Mouse (Mus musculus) MN1 (cell line): Measurements from ENCODE around the gene Krt26.
A peak's percentile ranks its signal among the peaks of the same experiment; 100 is the strongest.

Source experiments
- DNase-seq: peaks from one replicate; pipeline ENCODE4 v3.0.0-alpha.2; 2016; ENCODE audit warnings: low spot score

The Krt26 gene

GRCm38 (mm10) chr11:99337866-99338265 lies at the start of gene Krt26:
Gene Krt26, minus strand, starts transcription at chr11:99337966.
- DNase-seq = no peak

- DNase-seq = no peak
These were observed 48.3 kb upstream of the Krt26 start for GRCm38 (mm10) chr11:99385813-99386721.

- peak; percentile 46 for DNase-seq
These were observed 41.8 kb upstream of the Krt26 start for GRCm38 (mm10) chr11:99379568-99379967.

- no peak for DNase-seq
These were observed 37.0 kb upstream of the Krt26 start, which contains the start of gene Krt28 for GRCm38 (mm10) chr11:99374803-99375202. Gene Krt28, minus strand, starts transcription at chr11:99374903.

GRCm38 (mm10) chr11:99369853-99370451 lies 32.2 kb upstream of the Krt26 start:
- DNase-seq = no peak

GRCm38 (mm10) chr11:99369229-99369628 lies 31.5 kb upstream of the Krt26 start:
- no peak for DNase-seq

- DNase-seq = no peak
These were observed 29.0 kb upstream of the Krt26 start for GRCm38 (mm10) chr11:99366791-99367190.

GRCm38 (mm10) chr11:99364412-99364811 lies 26.6 kb upstream of the Krt26 start:
- no peak for DNase-seq

- no peak for DNase-seq
These were observed 23.7 kb upstream of the Krt26 start for GRCm38 (mm10) chr11:99361423-99361822.

GRCm38 (mm10) chr11:99351004-99351403 lies 13.2 kb upstream of the Krt26 start, which contains the start of gene Krt27:
Gene Krt27, minus strand, starts transcription at chr11:99351104.
- DNase-seq = no peak

GRCm38 (mm10) chr11:99339299-99339847 lies 1.6 kb upstream of the Krt26 start:
- no peak for DNase-seq

- DNase-seq = no peak
These were observed 4.3 kb downstream of the Krt26 start for GRCm38 (mm10) chr11:99333426-99333825.

- DNase-seq = no peak
These were observed 8.1 kb downstream of the Krt26 start for GRCm38 (mm10) chr11:99329655-99330054.

- no peak for DNase-seq
These were observed 14.9 kb downstream of the Krt26 start, which contains the start of gene Krt25 for GRCm38 (mm10) chr11:99322851-99323250. Gene Krt25, minus strand, starts transcription at chr11:99322951.

GRCm38 (mm10) chr11:99321094-99321493 lies 16.7 kb downstream of the Krt26 start:
- DNase-seq = no peak

- no peak for DNase-seq
These were observed 18.6 kb downstream of the Krt26 start for GRCm38 (mm10) chr11:99319127-99319526.

GRCm38 (mm10) chr11:99316543-99316942 lies 21.2 kb downstream of the Krt26 start:
- no peak for DNase-seq

- DNase-seq = no peak
These were observed 23.2 kb downstream of the Krt26 start for GRCm38 (mm10) chr11:99314594-99314993.

- DNase-seq = peak; percentile 32
These were observed 26.9 kb downstream of the Krt26 start for GRCm38 (mm10) chr11:99310882-99311281.

GRCm38 (mm10) chr11:99307579-99307978 lies 30.2 kb downstream of the Krt26 start:
- DNase-seq = peak; percentile 49

GRCm38 (mm10) chr11:99295039-99295438 lies 42.7 kb downstream of the Krt26 start:
- DNase-seq = no peak

GRCm38 (mm10) chr11:99292846-99293245 lies 44.9 kb downstream of the Krt26 start:
- DNase-seq = no peak

- DNase-seq = no peak
These were observed 52.9 kb downstream of the Krt26 start, which contains the start of gene Krt24 for GRCm38 (mm10) chr11:99284833-99285312. Gene Krt24, minus strand, starts transcription at chr11:99285262.
